Mouse (Mus musculus): ENCODE results near the gene Zfp36l2. TPM values are rescaled to one million over a fixed set of nuclear protein-coding genes. Genes with fewer than 3 reads are reported as not detected.
"Not testable (repeated sequence)": the region's sequence is repeated elsewhere in the genome, so short reads cannot be mapped to it uniquely, and the experiment has no call there.

Gene Zfp36l2
- polyA plus RNA-seq (2015; fragmentation: Nextera tagmentation; extraction: Ambion mirVana): 24.6 and 25.7 TPM in 2 replicates

GRCm38 (mm10) chr17:84187727-84188373 is at the start of gene Zfp36l2:
Gene Zfp36l2 (minus strand): TSS chr17:84187947.
- Histone ChIP-seq H3K27me3 (replicated peaks) (no peaks in the 10 kb centered on the region), H3K9me3 (no peaks in the 10 kb centered on the region), H3K27ac (peak within 1 kb of the TSS; percentile 99), H3K36me3 (peaks cover 15% of the 10 kb centered on the region), H3K4me2 (peak within 1 kb of the TSS; percentile 95), H3K9ac (peak within 1 kb of the TSS; percentile 84), H3K4me3 (replicated peaks) (peak within 1 kb of the TSS; percentile 83), H3K4me1 (peaks cover 27% of the 10 kb centered on the region)
- 1% methylated on average over 60 of the region's 76 CpGs for WGBS
- ATAC-seq (ENCODE audit: insufficient read depth, low FRiP score, low read depth): peak; percentile 87

- 73% methylated on average over 7 of the region's 7 CpGs for WGBS
- H3K4me2 ChIP-seq: no peak overlapping the region
- H3K9ac ChIP-seq: no peak overlapping the region
- H3K27ac ChIP-seq: 0 out of 2 replicates have a peak overlapping the region, but pooled peaks have one; percentile 3
- no peaks in the 10 kb centered on the region for H3K9me3 ChIP-seq
- ATAC-seq (ENCODE audit: insufficient read depth, low FRiP score, low read depth): no peak
- no peaks in the 10 kb centered on the region for H3K27me3 ChIP-seq (replicated peaks)
- no peak overlapping the region for H3K4me3 ChIP-seq (replicated peaks)
- H3K4me1 ChIP-seq: no peaks in the 10 kb centered on the region
- H3K36me3 ChIP-seq: no peaks in the 10 kb centered on the region
Observed at GRCm38 (mm10) chr17:84236781-84237557, 49.2 kb upstream of the Zfp36l2 start.

GRCm38 (mm10) chr17:84235399-84235928 is 47.7 kb upstream of the Zfp36l2 start:
- Histone ChIP-seq H3K36me3 (no peaks in the 10 kb centered on the region), H3K4me3 (replicated peaks) (no peak overlapping the region), H3K4me1 (no peaks in the 10 kb centered on the region), H3K9me3 (no peaks in the 10 kb centered on the region), H3K4me2 (no peak overlapping the region), H3K27ac (no peak overlapping the region), H3K9ac (no peak overlapping the region), H3K27me3 (replicated peaks) (no peaks in the 10 kb centered on the region)
- WGBS: 72% methylated on average over 4 of the region's 4 CpGs
- no peak for ATAC-seq (ENCODE audit: insufficient read depth, low FRiP score, low read depth)

- H3K4me3 ChIP-seq (replicated peaks); H3K36me3 ChIP-seq; H3K27me3 ChIP-seq (replicated peaks); H3K4me2 ChIP-seq; H3K4me1 ChIP-seq; H3K9me3 ChIP-seq; H3K27ac ChIP-seq; H3K9ac ChIP-seq: not testable (repeated sequence)
- peak; percentile 27; the same call in 1 of the 2 replicates for ATAC-seq (ENCODE audit: insufficient read depth, low FRiP score, low read depth)
- 100% methylated on average over 2 of the region's 4 CpGs for WGBS
Observed at GRCm38 (mm10) chr17:84234785-84235184, 47.0 kb upstream of the Zfp36l2 start.

- no peak for ATAC-seq (ENCODE audit: insufficient read depth, low FRiP score, low read depth)
- Histone ChIP-seq H3K4me2 (no peak overlapping the region), H3K4me1 (no peaks in the 10 kb centered on the region), H3K36me3 (peaks cover 5% of the 10 kb centered on the region; the same call in 1 of the 2 replicates), H3K27me3 (replicated peaks) (no peaks in the 10 kb centered on the region), H3K27ac (no peak overlapping the region), H3K4me3 (replicated peaks) (no peak overlapping the region), H3K9me3 (no peaks in the 10 kb centered on the region), H3K9ac (no peak overlapping the region)
- WGBS: 94% methylated on average over 2 of the region's 2 CpGs
Observed at GRCm38 (mm10) chr17:84233758-84234157, 46.0 kb upstream of the Zfp36l2 start.

GRCm38 (mm10) chr17:84231361-84231760 is 43.6 kb upstream of the Zfp36l2 start:
- no peak overlapping the region for H3K27ac ChIP-seq
- 80% methylated on average over 2 of the region's 2 CpGs for WGBS
- H3K4me2 ChIP-seq: no peak overlapping the region
- no peaks in the 10 kb centered on the region for H3K9me3 ChIP-seq
- H3K4me1 ChIP-seq: peaks cover 6% of the 10 kb centered on the region; the same call in 1 of the 2 replicates
- peaks cover 5% of the 10 kb centered on the region; the same call in 1 of the 2 replicates for H3K36me3 ChIP-seq
- no peak for ATAC-seq (ENCODE audit: insufficient read depth, low FRiP score, low read depth)
- no peak overlapping the region for H3K9ac ChIP-seq
- no peaks in the 10 kb centered on the region for H3K27me3 ChIP-seq (replicated peaks)
- no peak overlapping the region for H3K4me3 ChIP-seq (replicated peaks)

- H3K4me1 ChIP-seq: peaks cover 6% of the 10 kb centered on the region; the same call in 1 of the 2 replicates
- H3K27ac ChIP-seq: no peak overlapping the region
- WGBS: 49% methylated on average over 2 of the region's 2 CpGs
- no peaks in the 10 kb centered on the region for H3K9me3 ChIP-seq
- no peak overlapping the region for H3K9ac ChIP-seq
- no peak overlapping the region for H3K4me2 ChIP-seq
- no peak overlapping the region for H3K4me3 ChIP-seq (replicated peaks)
- no peak for ATAC-seq (ENCODE audit: insufficient read depth, low FRiP score, low read depth)
- no peaks in the 10 kb centered on the region for H3K27me3 ChIP-seq (replicated peaks)
- H3K36me3 ChIP-seq: peaks cover 5% of the 10 kb centered on the region; the same call in 1 of the 2 replicates
Observed at GRCm38 (mm10) chr17:84228223-84228622, 40.5 kb upstream of the Zfp36l2 start.

GRCm38 (mm10) chr17:84226681-84227080 is 38.9 kb upstream of the Zfp36l2 start:
- Histone ChIP-seq H3K9ac (no peak overlapping the region), H3K4me1 (peaks cover 6% of the 10 kb centered on the region; the same call in 1 of the 2 replicates), H3K27me3 (replicated peaks) (no peaks in the 10 kb centered on the region), H3K36me3 (peaks cover 5% of the 10 kb centered on the region; the same call in 1 of the 2 replicates), H3K4me3 (replicated peaks) (no peak overlapping the region), H3K4me2 (no peak overlapping the region), H3K9me3 (no peaks in the 10 kb centered on the region), H3K27ac (no peak overlapping the region)
- no peak for ATAC-seq (ENCODE audit: insufficient read depth, low FRiP score, low read depth)
- 44% methylated on average over 6 of the region's 6 CpGs for whole genome bisulfite sequencing

GRCm38 (mm10) chr17:84226231-84226630 is 38.5 kb upstream of the Zfp36l2 start:
- Histone ChIP-seq H3K9ac (no peak overlapping the region), H3K9me3 (no peaks in the 10 kb centered on the region), H3K27me3 (replicated peaks) (no peaks in the 10 kb centered on the region), H3K4me3 (replicated peaks) (no peak overlapping the region), H3K27ac (no peak overlapping the region), H3K36me3 (peaks cover 8% of the 10 kb centered on the region; the same call in 1 of the 2 replicates), H3K4me1 (peaks cover 6% of the 10 kb centered on the region; the same call in 1 of the 2 replicates), H3K4me2 (no peak overlapping the region)
- no peak for ATAC-seq (ENCODE audit: insufficient read depth, low FRiP score, low read depth)
- WGBS: 56% methylated on average over 5 of the region's 5 CpGs

GRCm38 (mm10) chr17:84224217-84224887 is 36.6 kb upstream of the Zfp36l2 start:
- H3K36me3 ChIP-seq: peaks cover 6% of the 10 kb centered on the region; the same call in 1 of the 2 replicates
- no peaks in the 10 kb centered on the region for H3K9me3 ChIP-seq
- no peak overlapping the region for H3K4me3 ChIP-seq (replicated peaks)
- peaks cover 6% of the 10 kb centered on the region; the same call in 1 of the 2 replicates for H3K4me1 ChIP-seq
- H3K27me3 ChIP-seq (replicated peaks): no peaks in the 10 kb centered on the region
- WGBS: 68% methylated on average over 15 of the region's 15 CpGs
- no peak overlapping the region for H3K9ac ChIP-seq
- no peak overlapping the region for H3K4me2 ChIP-seq
- no peak overlapping the region for H3K27ac ChIP-seq
- ATAC-seq (ENCODE audit: insufficient read depth, low FRiP score, low read depth): no peak

GRCm38 (mm10) chr17:84218841-84219240 is 31.1 kb upstream of the Zfp36l2 start:
- WGBS: 100% methylated on average over 2 of the region's 2 CpGs
- not testable (repeated sequence) for H3K4me2 ChIP-seq; H3K9ac ChIP-seq; H3K4me1 ChIP-seq; ATAC-seq (ENCODE audit: insufficient read depth, low FRiP score, low read depth); H3K36me3 ChIP-seq; H3K27ac ChIP-seq; H3K4me3 ChIP-seq (replicated peaks); H3K27me3 ChIP-seq (replicated peaks); H3K9me3 ChIP-seq
